Mouse (Mus musculus): ENCODE data around the gene Rsph6a. TPM values are rescaled to one million over a fixed set of nuclear protein-coding genes. Genes with fewer than 3 reads are reported as not detected.

Gene Rsph6a
- total RNA-seq, 2 experiments from 2014 or later, result 0.27 to 0.30 TPM

GRCm38 (mm10) chr7:19049252-19049651 lies 5.2 kb upstream of the Rsph6a start:
- intact Hi-C loops (cut with DNase I), result no loop called here
- DNase-seq (ENCODE audit: extremely low spot score in 1 of 2, low spot score in 2 of 2), result no peak
- TF ChIP-seq CTCF (IDR thresholded peaks at IDR 0.05), result no peak
- no peak overlapping the region for H3K4me3 ChIP-seq
- H3K27ac ChIP-seq, result peak overlapping the region; percentile 81; the same call in 1 of the 2 replicates

- peak overlapping the region; percentile 81 for H3K27ac ChIP-seq
- no peak for TF ChIP-seq CTCF (IDR thresholded peaks at IDR 0.05)
Measured at GRCm38 (mm10) chr7:19050172-19050571, 4.3 kb upstream of the Rsph6a start.

GRCm38 (mm10) chr7:19051161-19051560 lies 3.3 kb upstream of the Rsph6a start:
- no peak for DNase-seq (ENCODE audit: extremely low spot score in 1 of 2, low spot score in 2 of 2)
- peak overlapping the region; percentile 81 for H3K27ac ChIP-seq
- no peak for TF ChIP-seq CTCF (IDR thresholded peaks at IDR 0.05)
- intact Hi-C loops (cut with DNase I), result no loop called here
- H3K4me3 ChIP-seq, result no peak overlapping the region

More at GRCm38 (mm10) chr7:19050172-19050571, 4.3 kb upstream of the Rsph6a start:
- H3K4me3 ChIP-seq, result no peak overlapping the region
- intact Hi-C loops (cut with DNase I), result no loop called here
- peak in 1 of 2 experiments; percentile 42 for DNase-seq (ENCODE audit: extremely low spot score in 1 of 2, low spot score in 2 of 2)

- Histone ChIP-seq H3K4me3 (no peak overlapping the region), H3K27ac (peak overlapping the region; percentile 81)
- TF ChIP-seq CTCF (IDR thresholded peaks at IDR 0.05), result no peak
- peak; percentile 47 to 58 for DNase-seq (ENCODE audit: extremely low spot score in 1 of 2, low spot score in 2 of 2)
- intact Hi-C loops (cut with DNase I), result no loop called here
Measured at GRCm38 (mm10) chr7:19052345-19053135, 1.9 kb upstream of the Rsph6a start.

- Histone ChIP-seq H3K27ac (peak overlapping the region; percentile 81), H3K4me3 (no peak overlapping the region)
- DNase-seq (ENCODE audit: extremely low spot score in 1 of 2, low spot score in 2 of 2), result no peak
- no peak for TF ChIP-seq CTCF (IDR thresholded peaks at IDR 0.05)
- intact Hi-C loops (cut with DNase I), result no loop called here
Measured at GRCm38 (mm10) chr7:19053136-19053532, 1.4 kb upstream of the Rsph6a start.

- H3K4me3 ChIP-seq, result no peak overlapping the region
- H3K27ac ChIP-seq, result no peak overlapping the region
- no peak for DNase-seq (ENCODE audit: extremely low spot score in 1 of 2, low spot score in 2 of 2)
- TF ChIP-seq CTCF (IDR thresholded peaks at IDR 0.05), result no peak
- intact Hi-C loops (cut with DNase I), result no loop called here
Measured at GRCm38 (mm10) chr7:19054777-19055076, 237 bp downstream of the Rsph6a start.

- no peak for DNase-seq (ENCODE audit: extremely low spot score in 1 of 2, low spot score in 2 of 2)
- intact Hi-C loops (cut with DNase I), result no loop called here
- Histone ChIP-seq H3K27ac (no peak overlapping the region), H3K4me3 (no peak overlapping the region)
- TF ChIP-seq CTCF (IDR thresholded peaks at IDR 0.05), result no peak
Measured at GRCm38 (mm10) chr7:19055108-19055507, 618 bp downstream of the Rsph6a start.

- no peak for TF ChIP-seq CTCF (IDR thresholded peaks at IDR 0.05)
- no peak overlapping the region for H3K4me3 ChIP-seq
- no peak for DNase-seq (ENCODE audit: extremely low spot score in 1 of 2, low spot score in 2 of 2)
- intact Hi-C loops (cut with DNase I), result no loop called here
- no peak overlapping the region for H3K27ac ChIP-seq
Measured at GRCm38 (mm10) chr7:19057405-19057804, 2.9 kb downstream of the Rsph6a start.

- intact Hi-C loops (cut with DNase I), result no loop called here
- H3K27ac ChIP-seq, result no peak overlapping the region
- DNase-seq (ENCODE audit: extremely low spot score in 1 of 2, low spot score in 2 of 2), result no peak
- H3K4me3 ChIP-seq, result no peak overlapping the region
- no peak for TF ChIP-seq CTCF (IDR thresholded peaks at IDR 0.05)
Measured at GRCm38 (mm10) chr7:19065896-19066295, 11.4 kb downstream of the Rsph6a start.

- intact Hi-C loops (cut with DNase I), result no loop called here
- no peak for DNase-seq (ENCODE audit: extremely low spot score in 1 of 2, low spot score in 2 of 2)
- H3K27ac ChIP-seq, result no peak overlapping the region
- H3K4me3 ChIP-seq, result no peak overlapping the region
- no peak for TF ChIP-seq CTCF (IDR thresholded peaks at IDR 0.05)
Measured at GRCm38 (mm10) chr7:19067063-19067462, 12.6 kb downstream of the Rsph6a start.

GRCm38 (mm10) chr7:19067935-19068334 lies 13.4 kb downstream of the Rsph6a start:
- TF ChIP-seq CTCF (IDR thresholded peaks at IDR 0.05), result no peak
- Histone ChIP-seq H3K4me3 (no peak overlapping the region), H3K27ac (no peak overlapping the region)
- DNase-seq (ENCODE audit: extremely low spot score in 1 of 2, low spot score in 2 of 2), result no peak
- intact Hi-C loops (cut with DNase I), result loop anchor here (2.0 kb wide), 1 partner anchor 25 kb away; no protein-coding TSS in a partner anchor

- Histone ChIP-seq H3K4me3 (no peak overlapping the region), H3K27ac (no peak overlapping the region)
- intact Hi-C loops (cut with DNase I), result loop anchor here (2.0 kb wide), 1 partner anchor 24 kb away; no protein-coding TSS in a partner anchor
- peak in 1 of 2 experiments; percentile 74 for DNase-seq (ENCODE audit: extremely low spot score in 1 of 2, low spot score in 2 of 2)
- peak; percentile 82 for TF ChIP-seq CTCF (IDR thresholded peaks at IDR 0.05)
Measured at GRCm38 (mm10) chr7:19068707-19069106, 14.2 kb downstream of the Rsph6a start.

- DNase-seq (ENCODE audit: extremely low spot score in 1 of 2, low spot score in 2 of 2), result no peak
- intact Hi-C loops (cut with DNase I), result loop anchor here (2.0 kb wide), 1 partner anchor 23 kb away; no protein-coding TSS in a partner anchor
Measured at GRCm38 (mm10) chr7:19069500-19069899, 15.0 kb downstream of the Rsph6a start.

More at GRCm38 (mm10) chr7:19069500-19069899, 15.0 kb downstream of the Rsph6a start:
- Histone ChIP-seq H3K27ac (no peak overlapping the region), H3K4me3 (no peak overlapping the region)
- TF ChIP-seq CTCF (IDR thresholded peaks at IDR 0.05), result peak; percentile 40
